Mouse (Mus musculus) thymus, adult 2 months (tissue): ENCODE results near the gene Ttc13. TPM values are rescaled to one million over a fixed set of nuclear protein-coding genes. Genes with fewer than 3 reads are reported as not detected.
A peak's percentile ranks its signal among the peaks of the same experiment; 100 is the strongest.

Source experiments
- DNase-seq: peaks from one replicate; pipeline ENCODE4 v3.0.0; 2021
- H3K27ac ChIP-seq: fragments of 200-500 bp; 2 replicates; pipeline ENCODE4 v1.5.1; 2012; ENCODE audit warnings: low read length, control low read depth; ENCODE audit not compliant: control insufficient read depth, insufficient read depth
- H3K27me3 ChIP-seq: fragments of 200-500 bp; 2 replicates; pipeline ENCODE4 v1.6.1; 2012; ENCODE audit warnings: mild to moderate bottlenecking, low read length, moderate library complexity, mixed read lengths; ENCODE audit not compliant: control insufficient read depth, insufficient read depth
- H3K36me3 ChIP-seq: fragments of 200-500 bp; 2 replicates; pipeline ENCODE4 v1.6.1; 2012; ENCODE audit warnings: mild to moderate bottlenecking, low read length, moderate library complexity; ENCODE audit not compliant: control insufficient read depth, insufficient read depth
- H3K4me1 ChIP-seq: fragments of 200-500 bp; replicated peaks from 2 replicates; pipeline ENCODE4 v1.6.1; 2012; ENCODE audit warnings: low read length; ENCODE audit not compliant: control insufficient read depth, insufficient read depth
- H3K4me3 ChIP-seq: fragments of 200-500 bp; 2 replicates; pipeline ENCODE4 v1.5.1; 2012; ENCODE audit warnings: mild to moderate bottlenecking, low read length, control low read depth, moderate library complexity; ENCODE audit not compliant: control insufficient read depth, insufficient read depth
- CTCF ChIP-seq: fragments of 200-500 bp; IDR thresholded peaks from 2 replicates; pipeline ENCODE4 v1.5.1; 2012; ENCODE audit warnings: mild to moderate bottlenecking, control low read depth, low read length, moderate library complexity, borderline replicate concordance; ENCODE audit not compliant: control insufficient read depth, poor library complexity, insufficient read depth; ENCODE audit errors: extremely low read depth
- POLR2A ChIP-seq: fragments of 200-500 bp; IDR thresholded peaks from 2 replicates; pipeline ENCODE4 v1.6.1; 2012; ENCODE audit warnings: mild to moderate bottlenecking, low read length, control low read depth, moderate library complexity; ENCODE audit not compliant: control insufficient read depth, poor library complexity, insufficient read depth; ENCODE audit errors: extremely low read depth
- WGBS: fragments of 180-500 bp; shearing (Covaris S2); methylation state at CpG from one replicate; pipeline ENCODE4 v1.1.7; 2018; 5-methylcytosine and 5-hydroxymethylcytosine counted together
- polyA plus RNA-seq: library from polyadenylated mRNA; depleted of rRNA; stranded (reverse); fragments of >200 nt; gene quantifications from 2 replicates; pipeline ENCODE4 v1.2.3, GENCODE M21; 2012

Gene Ttc13
- polyA plus RNA-seq, 1 experiment = 49.8 TPM

- DNase-seq = no peak
- H3K27me3 ChIP-seq = no peaks in the 10 kb centered on the region; the same call in 1 of the 2 replicates
- peaks cover 13% of the 10 kb centered on the region for H3K4me1 ChIP-seq
- 87% methylated on average over 4 of the region's 4 CpGs for WGBS
- no peaks in the 10 kb centered on the region for H3K36me3 ChIP-seq
- H3K27ac ChIP-seq = no peak overlapping the region
- no peak overlapping the region for H3K4me3 ChIP-seq
- TF ChIP-seq POLR2A = no peak
- TF ChIP-seq CTCF = no peak
Measured at GRCm38 (mm10) chr8:124663874-124664230, 57.9 kb downstream of the Ttc13 start.

- no peak within 1 kb of the TSS for H3K27ac ChIP-seq
- 4% methylated on average over 69 of the region's 69 CpGs for WGBS
- peaks cover 13% of the 10 kb centered on the region for H3K4me1 ChIP-seq
- no peaks in the 10 kb centered on the region; the same call in 1 of the 2 replicates for H3K27me3 ChIP-seq
- no peaks in the 10 kb centered on the region for H3K36me3 ChIP-seq
- TF ChIP-seq CTCF = 0 out of 2 replicates have a peak, but pooled peaks have one; percentile 7
- no peak for TF ChIP-seq POLR2A
- peak within 1 kb of the TSS; percentile 55 for H3K4me3 ChIP-seq
- DNase-seq = peak; percentile 65
Measured at GRCm38 (mm10) chr8:124663112-124663873, 58.5 kb downstream of the Ttc13 start, which contains the start of gene 2310022B05Rik. Gene 2310022B05Rik, minus strand, starts transcription at chr8:124663369.

- Histone ChIP-seq H3K27me3 (no peaks in the 10 kb centered on the region; the same call in 1 of the 2 replicates), H3K4me3 (peak overlapping the region; percentile 55), H3K36me3 (no peaks in the 10 kb centered on the region), H3K4me1 (peaks cover 13% of the 10 kb centered on the region), H3K27ac (no peak overlapping the region)
- no peak for DNase-seq
- WGBS = under 1% methylated on average over 49 of the region's 49 CpGs
- TF ChIP-seq POLR2A (no peak), CTCF (no peak)
Measured at GRCm38 (mm10) chr8:124662446-124663111, 59.2 kb downstream of the Ttc13 start.

GRCm38 (mm10) chr8:124661781-124662180 is 60.0 kb downstream of the Ttc13 start:
- H3K27ac ChIP-seq = no peak overlapping the region
- 71% methylated on average over 9 of the region's 9 CpGs for WGBS
- no peak for TF ChIP-seq CTCF
- no peak for TF ChIP-seq POLR2A

GRCm38 (mm10) chr8:124658415-124658814 is 63.4 kb downstream of the Ttc13 start:
- no peak for TF ChIP-seq CTCF
- TF ChIP-seq POLR2A = no peak
- H3K4me1 ChIP-seq = peaks cover 10% of the 10 kb centered on the region
- no peak overlapping the region for H3K27ac ChIP-seq
- 75% methylated on average over 2 of the region's 2 CpGs for WGBS
- no peak overlapping the region for H3K4me3 ChIP-seq
- no peaks in the 10 kb centered on the region for H3K36me3 ChIP-seq
- H3K27me3 ChIP-seq = no peaks in the 10 kb centered on the region; the same call in 1 of the 2 replicates
- no peak for DNase-seq

More at GRCm38 (mm10) chr8:124661781-124662180, 60.0 kb downstream of the Ttc13 start:
- no peak for DNase-seq
- no peaks in the 10 kb centered on the region for H3K36me3 ChIP-seq
- H3K4me1 ChIP-seq = peaks cover 13% of the 10 kb centered on the region
- no peaks in the 10 kb centered on the region; the same call in 1 of the 2 replicates for H3K27me3 ChIP-seq
- H3K4me3 ChIP-seq = no peak overlapping the region

- TF ChIP-seq POLR2A (no peak), CTCF (no peak)
- Histone ChIP-seq H3K4me3 (no peak overlapping the region), H3K27ac (no peak overlapping the region), H3K4me1 (peaks cover 9% of the 10 kb centered on the region), H3K36me3 (no peaks in the 10 kb centered on the region), H3K27me3 (no peaks in the 10 kb centered on the region; the same call in 1 of the 2 replicates)
- 82% methylated on average over 7 of the region's 7 CpGs for WGBS
- DNase-seq = no peak
Measured at GRCm38 (mm10) chr8:124657961-124658360, 63.8 kb downstream of the Ttc13 start.
